Mouse (Mus musculus) lung, postnatal 36 days (tissue): ENCODE measurements at regions not wholly inside any gene's neighbourhood (a gene's known extent, or its start where the extent isn't known, plus 50 kb on each side); places are given as distances from the start of the nearest gene placed in this dataset.

Experiments used
- DNase-seq: peaks from one replicate; pipeline ENCODE4 v3.0.0; 2022; ENCODE audit warnings: mixed read lengths

DNA sequence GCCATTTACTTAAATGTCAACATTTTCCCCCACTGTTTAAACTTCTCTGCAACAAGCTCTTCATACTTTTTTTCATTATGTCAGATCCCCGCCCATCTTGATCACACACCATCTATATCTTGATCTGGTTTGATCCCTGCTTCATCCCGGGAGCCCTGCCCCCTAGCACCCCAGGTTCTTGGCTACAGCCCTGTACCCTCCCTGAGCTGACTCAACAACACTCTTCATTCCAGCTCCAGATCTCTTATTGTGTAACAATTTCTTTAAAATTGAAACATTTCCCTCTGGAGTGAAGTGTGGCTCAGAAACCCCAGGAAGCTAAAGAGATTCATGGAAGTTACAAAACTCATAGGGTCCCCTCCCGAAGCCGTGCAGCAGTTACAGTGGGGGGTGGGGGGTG, 126.2 kb upstream of the Mast4 start:
- DNase-seq: no peak

GRCm38 (mm10) chr13:103459486-103460147, 125.3 kb upstream of the Mast4 start:
- DNase-seq: no peak

GRCm38 (mm10) chr13:103452837-103453236, 118.5 kb upstream of the Mast4 start:
- no peak for DNase-seq

DNA sequence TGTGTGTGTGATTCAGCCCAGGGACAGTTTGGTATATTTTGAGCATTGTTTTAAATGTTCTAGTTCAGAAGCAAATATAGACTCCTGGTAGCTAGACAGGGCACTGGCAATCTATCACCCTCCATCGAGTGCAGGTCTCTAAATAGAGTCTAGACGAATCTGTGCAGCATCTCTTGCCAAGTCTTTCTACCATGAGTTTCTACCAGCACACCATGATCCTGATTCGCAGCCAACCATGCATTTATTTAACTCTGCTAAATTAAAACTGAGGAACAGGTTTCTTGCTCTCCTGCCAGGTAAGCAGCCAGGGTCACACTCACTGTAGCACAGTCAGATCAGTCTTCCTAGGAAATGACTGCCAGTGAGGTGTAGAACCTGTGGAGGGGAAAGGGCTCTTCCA, 96.3 kb upstream of the Mast4 start:
- no peak for DNase-seq

- no peak for DNase-seq
Measured at GRCm38 (mm10) chr13:103424011-103424410, 89.7 kb upstream of the Mast4 start.

GRCm38 (mm10) chr13:103423417-103423816, 89.1 kb upstream of the Mast4 start:
- peak; percentile 3 for DNase-seq

- DNase-seq: no peak
Measured at GRCm38 (mm10) chr13:103422997-103423396, 88.7 kb upstream of the Mast4 start.

GRCm38 (mm10) chr13:103419146-103419545, 84.8 kb upstream of the Mast4 start:
- DNase-seq: no peak

GRCm38 (mm10) chr13:103417256-103417655, 83.0 kb upstream of the Mast4 start:
- no peak for DNase-seq

GRCm38 (mm10) chr13:103415335-103415734, 81.0 kb upstream of the Mast4 start:
- DNase-seq: no peak

GRCm38 (mm10) chr13:103412566-103412965, 78.3 kb upstream of the Mast4 start:
- DNase-seq: no peak

- DNase-seq: no peak
Measured at GRCm38 (mm10) chr13:103409286-103409685, 75.0 kb upstream of the Mast4 start.

GRCm38 (mm10) chr13:103396526-103397020, 62.3 kb upstream of the Mast4 start:
- DNase-seq: no peak

GRCm38 (mm10) chr13:103396099-103396498, 61.8 kb upstream of the Mast4 start:
- no peak for DNase-seq

- no peak for DNase-seq
Measured at GRCm38 (mm10) chr13:103392581-103392980, 58.3 kb upstream of the Mast4 start.

DNA sequence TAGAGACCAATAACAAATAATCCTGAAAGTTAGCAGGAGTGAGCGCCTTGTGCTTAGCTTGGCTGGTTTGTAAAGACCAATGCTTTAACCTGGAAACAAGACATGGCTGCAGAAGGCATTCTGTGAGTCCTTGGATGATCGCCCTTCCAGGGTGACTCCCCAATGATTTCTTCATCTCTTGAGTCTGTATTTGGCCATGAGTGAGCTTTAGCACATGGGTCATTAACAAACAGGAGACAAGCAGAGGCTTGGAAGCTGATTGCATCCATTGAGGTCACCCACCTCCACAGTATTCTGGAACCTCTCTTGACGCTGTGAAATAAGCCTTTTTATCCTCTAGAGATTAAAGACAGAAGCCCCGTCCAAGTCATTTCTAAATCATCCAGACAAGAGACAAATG, 57.1 kb upstream of the Mast4 start:
- DNase-seq: no peak

DNA sequence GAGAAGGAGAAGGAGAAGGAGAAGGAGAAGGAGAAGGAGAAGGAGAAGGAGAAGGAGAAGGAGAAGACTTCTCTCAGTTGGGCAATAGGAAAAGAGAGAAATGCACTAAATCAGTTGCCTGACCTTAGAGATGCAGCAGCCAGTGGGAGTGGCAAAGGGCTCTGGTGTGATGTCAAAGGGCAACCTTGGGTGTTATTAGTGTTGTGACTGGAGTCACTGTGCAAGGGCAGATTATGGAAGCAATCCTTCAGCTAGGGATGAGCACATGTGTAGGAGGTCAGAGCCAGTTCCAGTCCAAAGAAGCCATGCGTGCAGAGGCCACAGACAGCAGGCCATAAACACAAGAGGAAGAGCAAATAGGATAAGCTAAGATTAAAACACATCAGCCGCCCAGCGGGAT, 56.7 kb upstream of the Mast4 start:
- DNase-seq: no peak

DNA sequence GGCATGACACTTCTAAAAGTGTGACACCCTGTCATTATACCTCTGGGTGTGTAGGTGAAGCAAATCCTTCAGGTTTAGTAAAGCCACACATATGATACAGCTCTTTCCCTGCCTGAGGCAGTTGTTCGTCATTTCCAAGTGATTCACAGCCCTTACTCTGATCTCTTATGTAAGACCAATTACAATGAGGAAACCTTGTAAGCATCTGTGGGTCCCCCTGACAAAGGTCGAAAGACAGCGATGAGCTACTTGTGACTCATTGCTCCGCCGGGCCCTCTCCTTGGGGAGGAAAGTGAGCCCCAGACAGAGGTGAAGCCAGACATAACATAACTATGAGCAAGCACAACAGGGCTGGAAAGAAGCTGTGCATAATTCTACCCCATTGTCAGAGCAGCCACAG, 52.7 kb upstream of the Mast4 start:
- DNase-seq: no peak
